ENCODE assay signal across 10 mouse cellular contexts in the genomic region with DNA sequence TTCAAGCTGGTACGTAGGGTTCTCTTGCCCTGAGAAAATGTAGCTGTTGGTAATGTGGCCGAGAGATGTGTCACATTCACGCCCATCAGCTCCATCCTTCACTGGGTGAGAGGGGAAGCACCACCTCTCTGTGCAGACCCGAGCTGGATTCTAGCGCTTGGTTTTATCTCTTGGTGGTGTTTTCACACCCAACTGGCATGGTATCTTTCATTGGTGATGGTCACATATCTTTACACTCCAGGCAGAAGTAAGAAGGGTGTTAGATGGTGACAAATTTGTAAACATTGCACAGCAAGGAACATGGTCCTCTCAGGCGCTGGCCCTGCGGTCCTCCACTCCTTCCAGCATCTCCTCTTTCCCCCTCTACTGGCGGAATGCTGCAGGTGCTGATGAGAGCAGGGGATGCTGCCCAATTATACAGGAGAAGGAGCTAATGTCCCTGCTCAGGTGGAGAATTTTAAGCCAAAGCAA. TPM values are rescaled to one million over a fixed set of nuclear protein-coding genes. Genes with fewer than 3 reads are reported as not detected.
DNase-seq lines count a peak whose midpoint lies in the region; ATAC-seq and TF ChIP-seq lines count a peak whose summit lies in the region.
"Had no signal": no experiment of that assay in that cellular context is flagged by ENCODE, and none has a peak within 500 bp of the region (broad histone marks: within the 10 kb centered on the region; RNA-seq: fewer than 3 reads in every experiment).

No protein-coding gene starts in this region.

- no peak overlapping the region for H3K4me3 ChIP-seq in hindbrain, embryonic 10.5 days
- no peak overlapping the region for H3K4me3 ChIP-seq in hindbrain, embryonic 13.5 days
- no peak overlapping the region for H3K4me3 ChIP-seq in ES-E14 (ENCODE audit: insufficient read depth in 1 of 2, low read depth in 1 of 2, low read length in 2 of 2, poor library complexity in 1 of 2, severe bottlenecking in 1 of 2)
- no peak overlapping the region for H3K4me3 ChIP-seq in intestine, embryonic 16.5 days (ENCODE audit: low read length)
- H3K4me3 ChIP-seq: embryonic facial prominence, embryonic 12.5 days; midbrain, embryonic 12.5 days had no signal

- no peak for ATAC-seq in hindbrain, embryonic 13.5 days (ENCODE audit: low FRiP score)
- ATAC-seq in common myeloid progenitor, adult 5-6 weeks (replicated peaks; ENCODE audit: low read depth, poor library complexity, severe bottlenecking): peak; percentile 73
- ATAC-seq in intestine, embryonic 16.5 days: peak; percentile 38; the same call in 1 of the 2 replicates
- peak; percentile 52; the same call in 1 of the 2 replicates for ATAC-seq in monocyte, adult 5-6 weeks (replicated peaks; ENCODE audit: insufficient number of reproducible peaks, low FRiP score, low TSS enrichment, poor library complexity, severe bottlenecking)

- peak; percentile 26 for DNase-seq in hindbrain, embryonic 10.5 days (ENCODE audit: low spot score)
- no peak for DNase-seq in ES-E14 (ENCODE audit: low read depth, low spot score)
- no peak for DNase-seq in layer of hippocampus, adult 8-10 months (ENCODE audit: low spot score in 2 of 2)
- no peak for DNase-seq in gastrocnemius, postnatal 25 days

- H3K27me3 ChIP-seq in hindbrain, embryonic 10.5 days (ENCODE audit: insufficient read depth, poor library complexity, severe bottlenecking): no peaks in the 10 kb centered on the region
- H3K27me3 ChIP-seq in hindbrain, embryonic 13.5 days: no peaks in the 10 kb centered on the region
- H3K27me3 ChIP-seq in intestine, embryonic 16.5 days (replicated peaks; ENCODE audit: control insufficient read depth, insufficient read depth, low read length): no peaks in the 10 kb centered on the region
- H3K27me3 ChIP-seq: embryonic facial prominence, embryonic 12.5 days; midbrain, embryonic 12.5 days had no signal

- no peak overlapping the region for H3K4me2 ChIP-seq in hindbrain, embryonic 13.5 days
- no peak overlapping the region for H3K4me2 ChIP-seq in intestine, embryonic 16.5 days (ENCODE audit: low read depth, low read length)
- H3K4me2 ChIP-seq: embryonic facial prominence, embryonic 12.5 days; midbrain, embryonic 12.5 days had no signal

- H3K36me3 ChIP-seq in hindbrain, embryonic 10.5 days: peaks cover 38% of the 10 kb centered on the region
- peaks cover 20% of the 10 kb centered on the region for H3K36me3 ChIP-seq in hindbrain, embryonic 13.5 days
- peaks cover 11% of the 10 kb centered on the region; the same call in 1 of the 2 replicates for H3K36me3 ChIP-seq in ES-E14 (ENCODE audit: control insufficient read depth, insufficient read depth, low read length, poor library complexity, severe bottlenecking)
- H3K36me3 ChIP-seq in intestine, embryonic 16.5 days (ENCODE audit: control insufficient read depth, insufficient read depth, low read length): no peaks in the 10 kb centered on the region
- H3K36me3 ChIP-seq: embryonic facial prominence, embryonic 12.5 days had no signal

- no peak overlapping the region for H3K27ac ChIP-seq in hindbrain, embryonic 10.5 days
- H3K27ac ChIP-seq in hindbrain, embryonic 13.5 days: no peak overlapping the region
- no peak overlapping the region for H3K27ac ChIP-seq in ES-E14 (ENCODE audit: insufficient read depth, low read depth, low read length, poor library complexity, severe bottlenecking)
- no peak overlapping the region for H3K27ac ChIP-seq in intestine, embryonic 16.5 days (ENCODE audit: low read length)
- H3K27ac ChIP-seq: embryonic facial prominence, embryonic 12.5 days; midbrain, embryonic 12.5 days had no signal

- in situ Hi-C loops in ES-E14 (cut with MboI; ENCODE audit: low sequenced_read_pairs in 2 of 2, unreplicated experiment in 2 of 2): no loop called here

- 72% methylated on average over 8 of the region's 8 CpGs for WGBS in hindbrain, embryonic 10.5 days
- whole genome bisulfite sequencing in hindbrain, embryonic 13.5 days: 77% methylated on average over 8 of the region's 8 CpGs
- WGBS in intestine, embryonic 16.5 days: 65% methylated on average over 8 of the region's 8 CpGs

- no peak overlapping the region for H3K9ac ChIP-seq in hindbrain, embryonic 13.5 days
- no peak overlapping the region for H3K9ac ChIP-seq in ES-E14 (ENCODE audit: insufficient read depth, low read depth, low read length, poor library complexity, severe bottlenecking)
- no peak overlapping the region for H3K9ac ChIP-seq in intestine, embryonic 16.5 days (ENCODE audit: low read depth, low read length)
- H3K9ac ChIP-seq: embryonic facial prominence, embryonic 12.5 days; midbrain, embryonic 12.5 days had no signal

- no peaks in the 10 kb centered on the region for H3K9me3 ChIP-seq in hindbrain, embryonic 10.5 days
- no peaks in the 10 kb centered on the region for H3K9me3 ChIP-seq in hindbrain, embryonic 13.5 days
- no peaks in the 10 kb centered on the region for H3K9me3 ChIP-seq in ES-E14 (ENCODE audit: control insufficient read depth, insufficient read depth, low read depth, low read length)
- H3K9me3 ChIP-seq in intestine, embryonic 16.5 days (ENCODE audit: control insufficient read depth, low read length): no peaks in the 10 kb centered on the region
- H3K9me3 ChIP-seq: embryonic facial prominence, embryonic 12.5 days; midbrain, embryonic 12.5 days had no signal

- H3K4me1 ChIP-seq in hindbrain, embryonic 10.5 days (replicated peaks): 0 out of 2 replicates have a peak, but pooled peaks cover 11% of the 10 kb centered on the region
- H3K4me1 ChIP-seq in hindbrain, embryonic 13.5 days (replicated peaks): peaks cover 30% of the 10 kb centered on the region
- no peaks in the 10 kb centered on the region; a peak in 1 of 4 replicates for H3K4me1 ChIP-seq in ES-E14 (ENCODE audit: control insufficient read depth in 2 of 2, insufficient read depth in 2 of 2, low read length in 2 of 2, poor library complexity in 1 of 2)
- no peaks in the 10 kb centered on the region for H3K4me1 ChIP-seq in intestine, embryonic 16.5 days (ENCODE audit: control insufficient read depth, insufficient read depth, low read length)
- H3K4me1 ChIP-seq: embryonic facial prominence, embryonic 12.5 days had no signal

TF ChIP-seq in ES-E14, 5 proteins besides CTCF, POLR2A, EP300 and RAD21:
- peak; percentile 27; the same call in 1 of the 2 replicates for TF ChIP-seq ZC3H11A (IDR thresholded peaks at IDR 0.05; ENCODE audit: borderline replicate concordance, low read depth, low read length)
- TF ChIP-seq HCFC1 (IDR thresholded peaks at IDR 0.05; ENCODE audit: borderline replicate concordance, insufficient read depth, low read length): no peak
- no peak for TF ChIP-seq ZNF384 (IDR thresholded peaks at IDR 0.05; ENCODE audit: low read depth, low read length)
- no peak for TF ChIP-seq MAFK (IDR thresholded peaks at IDR 0.05; ENCODE audit: insufficient read depth, low read depth, low read length)
- no peak for TF ChIP-seq CHD2 (IDR thresholded peaks at IDR 0.05; ENCODE audit: low read depth, low read length)

RNA-seq across cellular contexts. Expression of gene Podxl, which starts 44.7 kb away (rescaled TPM):
- 16.2 and 19.8 TPM in 2 replicates for polyA plus RNA-seq in hindbrain, embryonic 10.5 days (2016; fragmentation: Nextera tagmentation; extraction: Ambion mirVana)
- 13.4 and 14.1 TPM in 2 replicates for polyA plus RNA-seq in hindbrain, embryonic 13.5 days (2015; fragmentation: Nextera tagmentation; extraction: Ambion mirVana)
- 25.2 and 29.8 TPM in 2 replicates for total RNA-seq in ES-E14 (2012; rRNA removed)
- 0.55 and 0.82 TPM in 2 replicates for total RNA-seq in common myeloid progenitor, adult 5-6 weeks (2017)
- 36.2 and 47.4 TPM in 2 replicates for polyA plus RNA-seq in intestine, embryonic 16.5 days (2015; fragmentation: Nextera tagmentation; extraction: Ambion mirVana)
- 0.10 to 2.1 TPM (median 0.11 TPM) in 3 replicates for total RNA-seq in monocyte, adult 5-6 weeks (2017)
- 10 to 100 TPM; 17.8 to 20.8 (median 18.8) TPM for total RNA-seq in layer of hippocampus, adult 8-10 months (2022)
- 10 to 100 TPM; 18.5 to 28.4 TPM for total RNA-seq in gastrocnemius, postnatal 25 days (2021)
